Mouse (Mus musculus): ENCODE results near the gene Gm15155. TPM values are rescaled to one million over a fixed set of nuclear protein-coding genes. Genes with fewer than 3 reads are reported as not detected.
"Not testable (repeated sequence)": the region's sequence is repeated elsewhere in the genome, so short reads cannot be mapped to it uniquely, and the experiment has no call there.

The Gm15155 gene
- polyA plus RNA-seq, 1 experiment from 2014 or later, result not detected

DNA sequence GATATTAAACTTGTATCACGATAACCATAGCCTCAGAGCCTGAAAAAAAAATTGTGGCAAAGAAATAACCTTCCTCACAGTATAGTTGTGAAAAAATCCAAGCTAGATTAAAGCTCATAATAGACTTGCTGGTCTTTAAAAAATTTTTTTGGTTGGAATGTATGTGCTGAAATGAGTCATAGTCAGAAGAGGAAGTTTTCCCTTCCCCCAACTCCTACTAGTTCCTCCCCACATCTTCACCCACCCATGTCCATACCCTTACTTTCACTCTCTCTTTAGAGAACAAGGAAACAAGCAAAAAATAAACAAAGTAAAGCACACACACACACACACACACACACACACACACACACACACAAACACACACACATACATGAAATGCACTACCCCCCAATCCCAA lies 103.8 kb downstream of the Gm15155 start:
- Histone ChIP-seq H3K9me3 (replicated peaks; ENCODE audit: control insufficient read depth, low read length) (no peaks in the 10 kb centered on the region), H3K27me3 (ENCODE audit: control insufficient read depth, insufficient read depth, low read length) (no peaks in the 10 kb centered on the region), H3K27ac (ENCODE audit: low read length) (no peak overlapping the region), H3K9ac (ENCODE audit: low read length) (no peak overlapping the region), H3K4me3 (ENCODE audit: low read length) (no peak overlapping the region), H3K36me3 (ENCODE audit: control insufficient read depth, insufficient read depth) (no peaks in the 10 kb centered on the region), H3K4me2 (ENCODE audit: low read depth, low read length) (no peak overlapping the region), H3K4me1 (ENCODE audit: control insufficient read depth, insufficient read depth, low read length) (no peaks in the 10 kb centered on the region)
- WGBS, result 44% methylated on average over 1 of the region's 1 CpGs
- no peak for ATAC-seq (replicated peaks; ENCODE audit: extremely low read depth, insufficient read depth, low FRiP score)

DNA sequence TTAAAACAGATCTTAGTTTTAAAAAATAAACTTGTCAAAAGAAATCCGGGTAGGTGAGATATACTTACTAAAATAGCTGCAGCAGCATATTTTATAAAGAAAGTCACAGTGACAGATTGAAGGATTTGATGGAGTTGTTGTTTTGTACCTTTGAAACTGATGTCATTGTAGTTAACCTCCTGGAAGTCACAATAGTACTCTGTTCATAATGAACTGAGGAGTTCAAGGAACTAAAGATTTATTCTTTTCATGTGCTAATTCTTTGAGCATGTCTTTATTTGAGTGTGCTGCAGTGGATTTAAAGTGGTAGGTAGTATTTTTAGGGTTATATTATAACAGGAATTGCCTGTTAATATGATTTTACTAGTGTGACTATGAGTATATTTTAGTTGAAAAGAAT lies 263.6 kb downstream of the Gm15155 start:
- ATAC-seq (replicated peaks; ENCODE audit: extremely low read depth, insufficient read depth, low FRiP score), result no peak
- WGBS, result 56% methylated on average over 1 of the region's 1 CpGs

DNA sequence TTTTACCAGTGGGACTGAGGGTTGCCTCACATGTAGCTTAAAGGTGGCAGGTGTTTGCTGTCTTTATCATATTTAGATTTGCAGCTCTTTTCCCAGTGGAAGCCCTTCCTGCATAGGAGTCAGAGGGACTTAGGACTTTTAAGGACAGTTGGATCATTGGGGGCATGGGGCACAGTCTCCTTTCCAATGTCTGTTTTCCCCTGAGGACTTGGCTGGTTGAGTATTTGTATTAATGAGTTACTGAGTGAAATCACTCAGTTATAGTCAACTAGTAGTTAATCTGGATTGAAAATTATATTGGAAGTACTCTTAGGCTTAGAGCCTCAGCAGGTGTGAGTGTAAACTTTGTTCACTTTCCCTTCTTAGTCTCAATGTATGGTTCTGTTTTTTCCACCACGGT lies 275.5 kb downstream of the Gm15155 start:
- Histone ChIP-seq H3K9ac (ENCODE audit: low read length) (no peak overlapping the region), H3K9me3 (replicated peaks; ENCODE audit: control insufficient read depth, low read length) (no peaks in the 10 kb centered on the region), H3K4me2 (ENCODE audit: low read depth, low read length) (no peak overlapping the region), H3K27ac (ENCODE audit: low read length) (no peak overlapping the region), H3K27me3 (ENCODE audit: control insufficient read depth, insufficient read depth, low read length) (no peaks in the 10 kb centered on the region), H3K4me1 (ENCODE audit: control insufficient read depth, insufficient read depth, low read length) (no peaks in the 10 kb centered on the region), H3K36me3 (ENCODE audit: control insufficient read depth, insufficient read depth) (no peaks in the 10 kb centered on the region), H3K4me3 (ENCODE audit: low read length) (no peak overlapping the region)
- ATAC-seq (replicated peaks; ENCODE audit: extremely low read depth, insufficient read depth, low FRiP score), result no peak
- WGBS, result 55% methylated on average over 1 of the region's 1 CpGs

More for the DNA sequence above, 263.6 kb downstream of the Gm15155 start:
- H3K27me3 ChIP-seq (ENCODE audit: control insufficient read depth, insufficient read depth, low read length), result no peaks in the 10 kb centered on the region
- H3K9me3 ChIP-seq (replicated peaks; ENCODE audit: control insufficient read depth, low read length), result no peaks in the 10 kb centered on the region
- no peak overlapping the region for H3K27ac ChIP-seq (ENCODE audit: low read length)
- H3K4me2 ChIP-seq (ENCODE audit: low read depth, low read length), result no peak overlapping the region
- no peak overlapping the region for H3K9ac ChIP-seq (ENCODE audit: low read length)
- H3K4me3 ChIP-seq (ENCODE audit: low read length), result no peak overlapping the region
- H3K4me1 ChIP-seq (ENCODE audit: control insufficient read depth, insufficient read depth, low read length), result no peaks in the 10 kb centered on the region
- no peaks in the 10 kb centered on the region for H3K36me3 ChIP-seq (ENCODE audit: control insufficient read depth, insufficient read depth)

DNA sequence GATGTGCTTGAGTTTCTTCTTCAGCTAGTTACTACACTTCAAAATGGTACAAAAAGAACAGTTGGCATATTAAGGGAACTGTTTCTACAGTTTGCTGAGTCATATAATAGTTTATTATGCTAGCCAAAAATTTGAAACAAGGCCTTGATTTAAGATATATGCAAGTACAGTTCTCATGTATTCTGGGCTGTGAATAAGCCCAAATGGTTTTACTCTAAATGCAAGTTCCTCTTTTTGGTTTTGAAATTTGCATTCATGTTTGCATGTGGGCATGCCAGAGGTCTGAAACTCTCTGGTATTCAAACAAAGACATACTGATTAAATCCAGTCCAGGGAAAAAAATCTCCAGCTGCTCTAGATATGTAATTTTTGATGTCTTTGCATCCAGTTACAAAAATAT lies 277.2 kb downstream of the Gm15155 start:
- H3K4me1 ChIP-seq (ENCODE audit: control insufficient read depth, insufficient read depth, low read length), result no peaks in the 10 kb centered on the region
- H3K9me3 ChIP-seq (replicated peaks; ENCODE audit: control insufficient read depth, low read length), result no peaks in the 10 kb centered on the region
- H3K4me3 ChIP-seq (ENCODE audit: low read length), result no peak overlapping the region
- ATAC-seq (replicated peaks; ENCODE audit: extremely low read depth, insufficient read depth, low FRiP score), result no peak
- no peaks in the 10 kb centered on the region for H3K27me3 ChIP-seq (ENCODE audit: control insufficient read depth, insufficient read depth, low read length)
- H3K4me2 ChIP-seq (ENCODE audit: low read depth, low read length), result no peak overlapping the region
- no peak overlapping the region for H3K27ac ChIP-seq (ENCODE audit: low read length)
- H3K36me3 ChIP-seq (ENCODE audit: control insufficient read depth, insufficient read depth), result no peaks in the 10 kb centered on the region
- H3K9ac ChIP-seq (ENCODE audit: low read length), result no peak overlapping the region

DNA sequence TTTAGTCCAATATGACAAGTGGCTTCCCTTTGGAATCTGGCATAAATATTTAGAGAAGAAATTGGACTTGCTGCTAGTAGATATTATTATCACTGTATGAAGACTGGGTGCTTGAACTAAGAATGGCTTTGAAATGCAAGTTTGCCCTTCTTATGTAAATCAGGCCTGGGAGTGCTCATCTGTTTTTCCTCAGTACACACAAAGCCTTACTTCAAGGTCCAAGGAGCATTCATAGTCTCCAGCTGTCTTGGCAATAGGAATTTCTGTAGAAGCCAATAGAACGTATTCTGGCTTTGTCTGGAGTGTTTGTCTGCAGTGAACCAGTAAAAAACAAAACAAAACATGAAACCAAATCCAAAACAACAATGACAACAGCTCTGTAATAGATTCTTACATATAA lies 278.6 kb downstream of the Gm15155 start:
- Histone ChIP-seq H3K4me3 (ENCODE audit: low read length) (no peak overlapping the region), H3K27me3 (ENCODE audit: control insufficient read depth, insufficient read depth, low read length) (no peaks in the 10 kb centered on the region), H3K27ac (ENCODE audit: low read length) (no peak overlapping the region), H3K4me2 (ENCODE audit: low read depth, low read length) (no peak overlapping the region), H3K9me3 (replicated peaks; ENCODE audit: control insufficient read depth, low read length) (no peaks in the 10 kb centered on the region), H3K9ac (ENCODE audit: low read length) (no peak overlapping the region), H3K4me1 (ENCODE audit: control insufficient read depth, insufficient read depth, low read length) (no peaks in the 10 kb centered on the region), H3K36me3 (ENCODE audit: control insufficient read depth, insufficient read depth) (no peaks in the 10 kb centered on the region)
- no peak for ATAC-seq (replicated peaks; ENCODE audit: extremely low read depth, insufficient read depth, low FRiP score)
- WGBS, result 35% methylated on average over 1 of the region's 1 CpGs

DNA sequence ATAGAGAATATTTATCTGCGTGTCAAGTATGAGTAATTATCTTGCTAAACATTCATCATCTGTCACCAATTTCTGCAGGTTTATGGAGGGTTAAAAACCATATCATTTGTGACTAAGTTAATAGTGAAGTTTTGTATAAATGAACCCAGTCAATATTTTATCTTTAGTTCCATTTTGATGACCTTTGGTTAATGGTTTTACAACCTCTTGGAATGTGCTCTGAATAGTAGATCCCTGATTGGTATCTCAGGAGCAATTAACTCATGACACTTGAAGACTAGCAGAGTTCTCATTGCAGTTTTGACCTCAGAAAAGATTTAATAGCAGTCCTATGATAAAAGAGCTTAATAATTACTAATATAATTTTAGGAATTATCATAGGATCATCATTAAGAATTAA lies 385.2 kb downstream of the Gm15155 start:
- no peak overlapping the region for H3K9ac ChIP-seq (ENCODE audit: low read length)
- H3K27me3 ChIP-seq (ENCODE audit: control insufficient read depth, insufficient read depth, low read length), result no peaks in the 10 kb centered on the region
- no peak overlapping the region for H3K4me3 ChIP-seq (ENCODE audit: low read length)
- ATAC-seq (replicated peaks; ENCODE audit: extremely low read depth, insufficient read depth, low FRiP score), result no peak
- H3K9me3 ChIP-seq (replicated peaks; ENCODE audit: control insufficient read depth, low read length), result no peaks in the 10 kb centered on the region; the same call in 1 of the 2 replicates
- H3K36me3 ChIP-seq (ENCODE audit: control insufficient read depth, insufficient read depth), result no peaks in the 10 kb centered on the region
- H3K27ac ChIP-seq (ENCODE audit: low read length), result no peak overlapping the region
- 68% methylated on average over 1 of the region's 1 CpGs for WGBS
- no peaks in the 10 kb centered on the region for H3K4me1 ChIP-seq (ENCODE audit: control insufficient read depth, insufficient read depth, low read length)
- H3K4me2 ChIP-seq (ENCODE audit: low read depth, low read length), result no peak overlapping the region

DNA sequence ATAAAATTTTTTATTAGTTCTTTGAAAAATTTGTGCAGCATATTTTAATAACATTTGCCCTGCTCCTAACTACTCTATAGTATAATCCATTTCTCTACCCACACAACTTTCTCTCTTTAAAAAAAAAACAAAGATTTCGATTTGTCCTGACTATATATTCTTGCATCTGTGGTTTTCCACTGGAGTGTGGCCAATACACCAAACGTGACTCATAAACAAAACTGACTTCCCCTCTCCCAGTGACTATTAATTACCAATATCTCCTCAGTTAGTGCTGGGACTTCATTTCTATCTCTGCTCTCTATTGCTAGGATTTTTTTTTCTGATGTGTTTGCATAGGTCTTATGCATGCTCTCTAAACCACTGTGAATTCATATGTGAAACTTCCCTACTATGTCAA lies 531.2 kb downstream of the Gm15155 start:
- no peak overlapping the region for H3K9ac ChIP-seq (ENCODE audit: low read length)
- H3K4me3 ChIP-seq (ENCODE audit: low read length), result no peak overlapping the region
- no peak overlapping the region for H3K4me2 ChIP-seq (ENCODE audit: low read depth, low read length)
- no peaks in the 10 kb centered on the region for H3K4me1 ChIP-seq (ENCODE audit: control insufficient read depth, insufficient read depth, low read length)
- no peaks in the 10 kb centered on the region for H3K9me3 ChIP-seq (replicated peaks; ENCODE audit: control insufficient read depth, low read length)
- 63% methylated on average over 2 of the region's 2 CpGs for WGBS
- no peak overlapping the region for H3K27ac ChIP-seq (ENCODE audit: low read length)
- no peak for ATAC-seq (replicated peaks; ENCODE audit: extremely low read depth, insufficient read depth, low FRiP score)
- H3K27me3 ChIP-seq (ENCODE audit: control insufficient read depth, insufficient read depth, low read length), result no peaks in the 10 kb centered on the region
- H3K36me3 ChIP-seq (ENCODE audit: control insufficient read depth, insufficient read depth), result no peaks in the 10 kb centered on the region

DNA sequence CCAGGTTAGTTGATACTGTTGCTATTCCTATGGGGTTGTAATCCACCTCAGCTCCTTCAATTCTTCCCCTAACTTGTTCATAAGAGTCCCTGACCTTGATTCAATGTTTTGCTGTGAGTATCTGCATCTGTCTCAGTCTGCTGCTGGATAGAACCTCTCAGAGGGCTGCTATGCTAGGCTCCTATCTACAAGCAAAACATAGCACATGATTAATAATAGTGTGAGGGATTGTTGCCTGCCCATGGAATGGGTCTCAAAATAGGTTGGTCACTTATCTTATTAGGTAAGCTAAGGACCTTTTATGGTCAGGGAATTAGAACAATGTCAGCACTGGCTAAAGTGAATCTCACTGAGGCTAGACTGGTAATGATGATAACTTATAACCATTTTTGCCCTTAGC lies 547.0 kb downstream of the Gm15155 start:
- H3K27ac ChIP-seq (ENCODE audit: low read length), result peak overlapping the region; percentile 60
- H3K27me3 ChIP-seq (ENCODE audit: control insufficient read depth, insufficient read depth, low read length), result no peaks in the 10 kb centered on the region
- no peaks in the 10 kb centered on the region for H3K4me1 ChIP-seq (ENCODE audit: control insufficient read depth, insufficient read depth, low read length)
- no peak overlapping the region for H3K9ac ChIP-seq (ENCODE audit: low read length)
- no peaks in the 10 kb centered on the region for H3K9me3 ChIP-seq (replicated peaks; ENCODE audit: control insufficient read depth, low read length)
- no peaks in the 10 kb centered on the region for H3K36me3 ChIP-seq (ENCODE audit: control insufficient read depth, insufficient read depth)
- H3K4me2 ChIP-seq (ENCODE audit: low read depth, low read length), result no peak overlapping the region
- no peak overlapping the region for H3K4me3 ChIP-seq (ENCODE audit: low read length)
- peak; percentile 78 for ATAC-seq (replicated peaks; ENCODE audit: extremely low read depth, insufficient read depth, low FRiP score)

DNA sequence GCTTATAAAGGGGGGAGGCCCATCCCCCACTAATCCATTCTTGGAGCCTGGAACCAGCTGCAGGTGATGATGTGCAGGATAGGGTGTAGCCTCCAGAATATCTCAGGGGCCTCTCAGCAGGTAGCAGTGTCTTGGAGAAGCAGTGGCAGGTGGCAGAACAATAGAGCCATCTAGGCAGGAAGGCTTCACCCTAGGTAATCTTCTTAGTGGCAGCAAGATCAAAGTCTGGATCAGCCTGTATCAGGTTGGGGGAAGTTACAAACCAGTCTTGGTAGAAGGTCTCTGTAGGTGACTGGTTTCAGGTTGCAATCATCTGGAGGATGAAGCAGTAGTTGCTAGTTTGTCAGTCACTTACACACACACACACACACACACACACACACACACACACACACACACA lies 679.3 kb downstream of the Gm15155 start:
- H3K9ac ChIP-seq (ENCODE audit: low read length); ATAC-seq (replicated peaks; ENCODE audit: extremely low read depth, insufficient read depth, low FRiP score); H3K27ac ChIP-seq (ENCODE audit: low read length); H3K4me3 ChIP-seq (ENCODE audit: low read length); H3K36me3 ChIP-seq (ENCODE audit: control insufficient read depth, insufficient read depth); H3K27me3 ChIP-seq (ENCODE audit: control insufficient read depth, insufficient read depth, low read length); H3K4me2 ChIP-seq (ENCODE audit: low read depth, low read length); H3K9me3 ChIP-seq (replicated peaks; ENCODE audit: control insufficient read depth, low read length); H3K4me1 ChIP-seq (ENCODE audit: control insufficient read depth, insufficient read depth, low read length): not testable (repeated sequence)

Data from heart, embryonic 16.5 days (tissue).